Mouse (Mus musculus) cortical plate, adult 2 months (tissue): ENCODE results near the gene Mtrf1l.

Experiments
- CTCF ChIP-seq: fragments of 200-500 bp; IDR thresholded peaks from 2 replicates; pipeline ENCODE4 v1.5.1; 2011; ENCODE audit warnings: mild to moderate bottlenecking, control low read depth, low read length; ENCODE audit not compliant: insufficient read depth; ENCODE audit errors: extremely low read depth
- POLR2A ChIP-seq: fragments of 200-500 bp; IDR thresholded peaks from 2 replicates; pipeline ENCODE4 v1.6.1; 2011; ENCODE audit warnings: mild to moderate bottlenecking, low read length, control low read depth; ENCODE audit not compliant: insufficient read depth; ENCODE audit errors: extremely low read depth

DNA sequence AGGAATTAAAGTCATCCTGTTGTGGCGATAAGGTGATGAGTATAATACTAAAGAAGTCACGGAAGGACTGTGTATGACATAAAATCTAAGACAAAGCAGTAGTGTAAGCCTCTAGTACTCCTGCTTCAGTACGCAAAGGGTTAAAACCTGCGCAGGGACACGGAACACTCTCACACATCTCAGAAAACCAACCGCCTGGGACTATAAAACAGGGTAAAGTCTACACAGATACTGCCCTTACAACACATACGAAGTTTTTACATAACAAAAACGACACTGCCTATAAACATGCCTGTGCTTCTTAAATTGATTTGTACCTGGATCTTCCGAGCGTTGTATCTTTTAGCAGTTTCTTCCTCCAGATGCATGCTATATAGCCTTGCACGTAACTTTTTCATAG, 10.0 kb downstream of the Mtrf1l start:
- no peak for TF ChIP-seq CTCF
- no peak for TF ChIP-seq POLR2A
